Mouse (Mus musculus): ENCODE measurements at regions not wholly inside any gene's neighbourhood (a gene's known extent, or its start where the extent isn't known, plus 50 kb on each side); places are given as distances from the start of the nearest gene placed in this dataset.

DNA sequence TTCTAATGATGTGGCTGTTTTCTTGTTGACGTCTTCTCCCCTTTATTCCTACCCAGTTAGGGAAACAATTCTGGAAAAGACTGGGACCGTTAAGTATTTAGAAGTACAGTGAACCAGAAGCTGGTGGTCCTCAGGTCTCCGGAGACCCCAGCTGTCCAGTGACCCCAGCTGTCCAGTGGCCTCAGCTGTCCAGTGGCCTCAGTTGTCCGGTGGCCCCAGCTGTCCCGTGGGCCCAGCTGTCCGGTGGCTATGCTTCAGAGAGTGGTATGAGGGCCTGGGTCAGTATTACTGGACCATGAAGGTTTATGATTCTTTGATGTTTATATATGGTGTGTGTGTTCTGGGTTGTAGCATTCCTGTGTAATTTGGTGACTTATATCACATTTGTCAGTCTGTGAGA lies 186.6 kb downstream of the Zfp326 start:
- DNase-seq (ENCODE audit: low spot score in 2 of 2): no peak

DNA sequence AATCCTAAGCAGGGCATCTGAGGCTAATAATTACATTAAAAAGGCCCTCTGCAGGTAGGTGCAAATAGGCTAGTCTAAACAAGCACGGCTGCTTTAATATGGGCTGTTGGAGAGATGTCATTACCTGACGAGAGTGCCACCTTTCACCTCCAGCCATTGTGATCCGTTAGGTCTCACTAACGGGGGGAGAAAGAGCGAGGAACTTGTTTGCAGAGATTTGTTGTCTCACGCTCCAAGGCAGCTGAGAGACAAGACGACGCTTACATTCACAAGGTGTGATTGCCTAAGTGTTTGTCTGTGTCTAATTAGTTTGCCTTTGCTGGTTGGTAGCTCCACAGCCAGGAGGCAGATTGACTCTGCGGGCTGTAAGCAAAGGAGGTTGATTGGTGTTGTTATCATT lies 180.3 kb downstream of the Zfp326 start:
- DNase-seq (ENCODE audit: low spot score in 2 of 2): no peak

DNA sequence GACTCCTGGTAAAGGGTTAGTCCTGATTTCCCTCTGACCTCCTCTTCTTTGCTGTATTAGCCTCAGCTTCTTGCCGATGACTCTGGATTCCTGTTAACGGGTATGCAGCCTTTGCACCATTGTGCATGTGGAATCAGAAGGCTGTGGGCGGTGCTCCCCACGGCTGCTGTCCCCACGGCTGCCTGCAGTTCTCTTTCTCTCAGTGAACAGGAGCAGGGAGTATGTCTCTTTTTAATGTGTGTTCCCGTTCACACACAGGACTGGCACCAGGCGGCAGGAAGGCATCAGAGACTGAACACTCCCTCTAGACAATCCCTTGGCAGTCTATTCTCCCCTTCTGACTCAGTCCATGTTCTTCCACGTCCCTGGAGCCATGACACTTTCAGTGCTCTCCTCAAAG lies 178.9 kb downstream of the Zfp326 start:
- peak; percentile 11 to 54 for DNase-seq (ENCODE audit: low spot score in 2 of 2)

DNA sequence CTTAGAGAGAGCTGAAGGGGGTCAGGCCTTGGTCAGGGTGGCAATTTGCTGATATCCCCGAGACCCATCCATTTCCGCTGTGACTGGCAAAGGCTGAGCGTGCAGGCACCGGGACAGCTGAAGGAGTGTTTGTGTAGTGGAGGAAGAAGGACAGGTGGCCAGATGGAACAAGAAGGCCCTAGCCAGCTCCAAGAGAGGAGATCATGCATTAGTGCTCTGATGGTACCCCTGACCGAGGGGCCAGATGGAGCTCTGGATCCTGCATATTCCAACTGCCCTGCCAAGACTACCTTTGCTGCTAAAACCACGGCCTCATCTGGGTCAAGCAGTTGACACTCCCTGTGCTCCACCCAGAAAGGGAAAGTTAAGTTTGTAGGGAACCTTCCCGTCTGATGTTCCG lies 174.7 kb downstream of the Zfp326 start:
- no peak for DNase-seq (ENCODE audit: low spot score in 2 of 2)

DNA sequence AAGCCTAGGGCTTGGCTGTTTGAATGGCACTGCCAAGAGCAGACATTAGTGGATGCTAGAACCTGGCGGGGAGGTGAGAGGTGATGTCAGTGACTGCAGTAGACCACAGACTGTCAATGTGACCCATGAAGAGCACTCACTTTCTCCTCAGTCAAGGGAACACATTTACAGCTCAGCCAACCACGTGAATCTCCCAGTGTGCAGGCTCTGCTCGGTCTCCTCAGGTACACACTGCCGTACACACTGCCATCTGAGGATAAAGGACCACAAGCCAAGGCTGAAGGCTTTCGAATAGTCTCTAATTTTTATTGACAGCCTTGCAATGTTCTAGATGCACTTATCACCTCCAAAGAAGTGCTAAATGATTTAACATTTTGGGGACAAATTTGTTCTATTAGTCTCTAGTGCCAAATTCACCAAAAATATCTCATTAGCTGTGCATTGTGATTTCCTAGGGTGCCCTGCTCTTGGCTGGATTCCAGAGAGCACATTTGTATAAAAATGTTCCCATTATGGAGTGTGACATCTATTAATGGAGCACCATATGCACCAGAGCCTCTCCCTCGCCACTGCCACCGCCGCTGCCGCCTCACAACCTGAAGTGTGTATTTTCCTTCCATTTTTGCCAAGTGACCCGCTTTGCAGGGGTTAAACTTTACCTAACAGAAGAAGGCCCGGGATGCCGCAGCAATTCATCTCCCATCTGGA lies 168.7 kb downstream of the Zfp326 start:
- peak in 1 of 2 experiments; percentile 42 for DNase-seq (ENCODE audit: low spot score in 2 of 2)

DNA sequence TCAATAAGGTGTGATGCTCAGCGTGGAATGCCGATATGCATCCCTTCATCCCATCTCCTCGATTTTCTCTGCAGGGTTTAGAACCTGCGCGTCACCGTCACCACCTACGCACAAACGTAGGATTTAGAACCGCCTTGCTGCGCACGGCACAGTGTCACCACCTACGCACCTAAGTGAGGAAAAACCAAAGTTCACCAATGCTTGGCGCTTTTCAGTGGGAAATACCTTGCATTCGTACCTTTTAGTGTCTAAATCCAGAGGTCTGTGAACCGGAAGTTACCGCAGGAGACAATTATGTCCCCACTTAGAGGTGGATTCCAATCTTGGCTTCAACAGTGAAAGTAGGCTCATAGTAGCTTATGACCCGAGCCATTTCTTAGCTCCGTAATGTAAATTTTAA lies 162.0 kb downstream of the Zfp326 start:
- DNase-seq (ENCODE audit: low spot score in 2 of 2): no peak

DNA sequence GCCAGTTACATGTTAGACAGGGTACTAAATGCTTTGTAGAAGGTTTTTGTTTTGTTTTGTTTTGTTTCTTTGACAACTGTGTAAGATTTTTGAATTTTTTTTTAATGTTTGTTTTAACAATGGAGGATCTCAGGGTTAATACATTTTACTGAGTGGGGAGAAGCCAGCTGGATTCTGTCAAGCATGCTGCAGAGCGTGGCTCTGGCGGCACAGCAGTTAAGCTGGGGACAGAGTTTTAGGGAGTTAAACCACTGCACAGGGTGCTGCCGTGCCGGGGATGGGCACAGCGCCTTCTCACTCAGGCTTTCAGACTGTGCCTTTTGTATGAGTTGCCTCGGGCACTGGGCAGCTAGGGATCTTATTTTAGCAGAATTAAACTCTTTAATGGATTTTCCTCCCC lies 159.8 kb downstream of the Zfp326 start:
- no peak for DNase-seq (ENCODE audit: low spot score in 2 of 2)

DNA sequence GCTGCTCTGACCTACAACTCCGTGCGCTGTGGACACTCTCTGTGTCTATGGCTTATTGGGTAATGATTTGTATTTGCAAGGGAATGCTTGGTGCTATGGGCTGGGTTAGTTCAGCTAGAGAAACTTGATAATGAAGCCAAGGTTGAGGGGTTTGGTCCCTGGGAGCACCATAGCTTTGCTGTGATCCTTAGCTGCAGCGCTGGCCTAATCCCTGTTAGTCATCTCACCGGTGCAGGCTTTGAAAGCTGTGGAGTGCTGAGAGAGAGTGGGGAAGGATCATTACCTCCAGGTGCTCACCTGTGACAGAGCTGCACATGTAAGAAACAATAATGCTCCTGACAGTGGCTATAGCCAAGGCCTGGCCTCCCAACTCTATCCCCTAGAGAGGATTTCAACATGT lies 156.6 kb downstream of the Zfp326 start:
- no peak for DNase-seq (ENCODE audit: low spot score in 2 of 2)

DNA sequence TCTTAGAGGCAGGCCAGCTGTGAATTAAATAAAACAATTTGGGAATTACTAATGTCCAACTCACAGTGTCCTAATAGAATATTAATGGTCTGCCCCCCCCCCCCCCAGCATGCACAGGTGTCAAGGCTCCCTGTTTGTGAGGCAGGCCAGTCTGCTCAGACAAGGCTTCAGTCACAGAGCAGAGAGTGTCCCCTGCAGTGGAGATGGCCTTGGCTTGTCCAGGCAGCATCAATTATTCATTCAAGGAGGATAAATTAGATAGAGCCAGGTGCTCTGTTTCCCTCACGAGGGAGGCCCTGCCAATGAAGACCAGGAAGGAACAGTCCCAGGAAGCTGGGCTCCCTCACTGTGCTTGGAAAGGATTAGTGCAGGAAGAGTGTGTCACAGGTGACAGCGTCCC lies 150.5 kb downstream of the Zfp326 start:
- no peak for DNase-seq (ENCODE audit: low spot score in 2 of 2)

DNA sequence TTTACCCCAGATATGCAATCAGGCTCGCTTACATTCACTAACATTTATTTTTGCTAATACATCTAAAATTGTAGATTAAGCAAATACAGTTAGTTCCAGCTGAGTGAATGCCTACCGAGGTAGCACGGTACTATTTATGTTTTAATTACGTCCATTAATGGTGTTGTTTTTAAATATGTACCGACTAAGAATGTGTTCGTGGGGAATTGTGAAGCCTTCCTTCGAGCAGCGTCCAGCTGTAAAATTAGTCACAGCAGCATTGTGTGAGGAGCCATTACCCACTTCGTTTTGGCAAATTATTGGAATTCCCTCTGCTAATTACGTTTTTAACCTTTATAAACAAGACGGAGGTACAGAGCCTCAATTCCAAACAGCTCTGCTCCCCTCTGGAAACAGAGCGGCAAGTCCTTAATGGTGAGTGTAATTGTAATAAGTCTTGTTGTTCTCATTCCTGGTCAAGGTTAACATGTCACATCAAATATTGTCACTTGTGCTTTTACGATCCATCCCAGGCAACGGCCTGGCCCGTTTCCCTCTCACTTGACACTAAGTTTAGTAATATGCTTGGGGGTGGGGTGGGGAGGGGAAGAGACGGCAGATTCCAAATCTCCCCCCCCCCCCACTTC lies 128.0 kb downstream of the Zfp326 start:
- DNase-seq (ENCODE audit: low spot score in 2 of 2): no peak

DNA sequence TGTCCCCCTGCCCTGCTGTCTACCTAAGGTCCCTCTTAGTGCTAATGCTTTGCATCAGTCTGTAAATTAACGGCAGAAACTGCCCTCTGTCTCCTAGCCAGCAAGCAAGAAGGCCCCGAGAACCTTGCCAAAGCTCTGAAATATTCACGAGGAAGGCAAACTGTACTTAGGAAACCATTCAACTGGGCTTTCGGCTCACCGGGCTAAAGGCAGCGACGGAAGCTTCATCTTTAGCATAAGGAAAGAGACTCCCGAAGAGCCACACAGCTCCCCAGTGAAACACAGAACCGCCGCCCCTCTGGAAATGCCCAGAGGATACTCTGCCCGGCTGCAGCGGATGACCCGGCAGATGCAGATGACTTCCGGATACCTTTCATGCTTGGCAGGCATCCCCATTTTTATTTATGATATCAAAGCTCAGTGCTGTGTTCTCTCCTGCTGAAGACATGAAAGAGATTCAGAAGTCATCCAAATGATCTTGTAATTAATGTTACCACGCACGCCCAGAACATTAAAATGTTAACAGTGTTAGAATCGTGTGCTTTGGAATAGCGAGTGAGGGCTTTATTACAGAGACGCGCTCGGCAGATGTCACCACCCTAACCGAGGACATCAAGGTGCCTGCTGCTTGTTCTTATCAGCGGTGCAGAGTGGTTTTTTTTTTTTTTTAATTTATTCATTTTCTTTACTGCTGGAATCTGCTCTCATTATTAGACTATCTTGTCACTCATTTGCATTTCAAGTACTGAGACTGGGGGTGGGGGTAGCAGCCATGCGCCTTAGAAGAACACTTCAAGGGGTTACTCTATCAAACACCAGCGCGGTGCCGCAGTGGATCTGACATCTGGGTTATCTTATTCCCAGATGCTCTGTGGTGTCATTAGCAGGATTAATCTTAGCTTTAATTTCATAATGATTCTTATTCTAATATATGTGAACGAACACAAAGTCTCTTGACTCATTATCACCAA lies 127.2 kb downstream of the Zfp326 start:
- DNase-seq (ENCODE audit: low spot score in 2 of 2): no peak

DNA sequence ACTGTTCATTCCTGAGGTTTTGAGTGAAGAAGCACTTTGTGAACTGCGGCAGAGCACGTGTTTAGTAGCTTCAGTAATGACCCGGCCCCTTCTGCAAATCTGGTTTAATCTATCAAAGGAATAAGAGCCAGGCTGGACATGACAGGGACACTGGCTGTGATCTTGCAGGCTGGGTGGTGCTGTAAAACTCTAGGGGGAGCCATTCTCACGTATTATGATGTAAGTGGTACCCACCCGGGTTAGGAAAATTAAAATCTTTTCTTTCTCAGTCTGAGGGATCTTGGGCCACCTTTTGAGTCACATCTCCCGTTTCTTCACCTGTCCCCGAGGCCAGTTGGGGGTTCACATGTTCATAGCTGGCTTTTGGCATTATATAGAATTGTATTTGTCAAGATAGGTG lies 126.0 kb downstream of the Zfp326 start:
- DNase-seq (ENCODE audit: low spot score in 2 of 2): peak in 1 of 2 experiments; percentile 31

DNA sequence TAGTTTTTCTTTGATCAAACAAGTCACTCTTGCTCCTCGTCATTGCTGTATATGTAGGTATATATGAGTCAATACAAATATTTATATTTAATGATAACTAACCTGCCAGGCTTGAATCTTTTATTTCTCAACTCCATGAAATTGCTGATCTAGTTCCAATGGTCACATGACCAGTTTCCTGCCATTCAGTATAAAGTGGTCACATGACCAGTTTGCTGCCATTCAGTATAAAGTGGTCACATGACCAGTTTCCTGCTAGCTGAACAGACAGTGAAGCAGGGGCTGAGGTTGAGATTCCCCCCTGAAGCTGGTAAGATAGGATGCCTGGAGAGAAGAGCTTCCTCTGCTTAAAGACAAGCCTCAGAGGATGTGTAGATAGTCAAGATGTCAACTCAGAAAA lies 117.9 kb downstream of the Zfp326 start:
- DNase-seq (ENCODE audit: low spot score in 2 of 2): no peak

DNA sequence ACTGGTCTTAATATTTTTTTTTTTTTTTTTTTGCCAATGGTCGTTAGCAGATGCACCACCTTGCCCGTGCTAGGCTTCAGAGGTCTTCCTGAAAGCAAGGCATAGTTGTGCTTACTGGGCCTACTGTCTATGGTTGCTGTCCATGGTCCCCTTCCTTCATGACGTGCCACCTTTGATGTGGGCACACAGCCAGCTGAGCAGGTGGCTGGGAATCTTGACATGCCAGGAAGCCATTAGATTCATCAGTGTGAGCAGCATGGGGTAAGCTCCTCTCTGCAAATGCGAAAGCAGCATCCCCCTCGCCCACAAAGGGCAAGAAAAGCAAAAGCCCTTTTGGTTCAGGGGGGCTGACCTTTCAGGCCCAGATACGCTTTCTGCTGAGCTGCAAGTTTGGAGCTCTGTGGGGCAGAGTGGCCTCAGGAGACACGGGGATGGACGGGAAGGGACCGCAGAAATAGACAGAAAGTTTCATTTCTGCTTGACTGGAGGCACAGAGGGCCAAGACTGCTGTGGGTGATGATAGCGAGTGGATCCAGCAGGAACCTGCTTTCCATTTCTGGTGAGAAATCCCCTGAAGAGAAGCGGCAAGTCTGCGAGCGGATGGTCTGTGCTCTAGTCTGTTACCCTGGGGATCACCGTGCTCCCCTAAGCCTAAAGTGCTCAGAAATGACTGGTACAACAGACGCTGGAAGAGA lies 116.8 kb downstream of the Zfp326 start:
- no peak for DNase-seq (ENCODE audit: low spot score in 2 of 2)

DNA sequence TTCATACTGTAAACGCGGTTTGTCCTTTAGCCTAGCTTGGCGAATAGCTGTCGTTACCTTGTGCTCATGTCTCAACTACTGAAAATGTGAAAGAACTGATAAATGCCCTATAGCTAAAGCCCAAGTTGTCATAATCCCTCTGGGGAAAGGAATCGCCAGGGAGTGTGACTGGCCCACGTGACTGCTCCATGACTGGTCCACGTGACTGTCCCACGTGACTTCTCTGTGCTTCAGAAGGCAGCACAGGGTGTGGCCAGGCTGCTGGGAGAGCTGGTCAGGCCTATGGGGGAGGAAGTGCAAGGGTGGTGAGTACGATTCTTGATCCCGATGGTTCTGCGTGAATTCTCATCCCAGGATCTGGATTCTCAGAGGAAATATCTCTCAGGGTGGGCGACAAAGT lies 114.4 kb downstream of the Zfp326 start:
- no peak for DNase-seq (ENCODE audit: low spot score in 2 of 2)

DNA sequence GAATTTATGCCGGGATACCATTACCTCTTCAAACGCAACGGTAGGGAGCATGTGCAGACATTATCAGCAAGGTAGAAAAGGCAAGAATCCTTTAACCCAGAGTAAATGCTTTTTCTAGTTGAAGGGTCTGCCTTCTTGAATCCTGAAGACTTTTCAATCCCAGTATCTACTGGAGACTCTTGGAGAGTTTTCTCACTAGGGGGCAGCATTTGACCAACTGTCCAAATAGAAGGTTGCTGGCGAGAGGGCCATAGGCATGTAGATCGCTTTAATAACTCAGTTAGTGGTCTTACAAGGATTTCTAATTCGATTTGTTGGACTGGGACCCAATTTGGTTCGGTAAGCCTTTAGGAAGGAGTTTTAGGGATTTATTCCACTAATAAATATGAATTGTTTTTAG lies 110.0 kb downstream of the Zfp326 start:
- DNase-seq (ENCODE audit: low spot score in 2 of 2): peak in 1 of 2 experiments; percentile 67

DNA sequence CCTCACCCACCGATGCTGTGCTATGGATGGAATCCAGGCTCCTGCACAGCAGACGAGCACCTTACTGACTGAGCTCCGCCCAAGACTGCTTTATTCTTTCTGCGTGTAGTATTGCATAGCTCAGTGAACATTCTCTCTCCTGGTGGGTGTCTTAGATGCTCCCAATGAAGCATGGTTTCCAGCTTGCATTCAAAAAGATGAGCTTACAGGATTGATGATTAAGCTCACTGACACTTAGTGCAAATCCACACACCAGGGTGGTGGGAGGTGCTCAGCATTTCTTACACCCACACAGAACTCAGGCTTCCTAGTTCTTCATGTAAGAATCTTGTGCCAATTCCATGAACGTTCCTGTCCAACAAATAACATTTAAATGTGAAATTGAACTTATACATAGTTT lies 106.8 kb downstream of the Zfp326 start:
- DNase-seq (ENCODE audit: low spot score in 2 of 2): peak in 1 of 2 experiments; percentile 38

DNA sequence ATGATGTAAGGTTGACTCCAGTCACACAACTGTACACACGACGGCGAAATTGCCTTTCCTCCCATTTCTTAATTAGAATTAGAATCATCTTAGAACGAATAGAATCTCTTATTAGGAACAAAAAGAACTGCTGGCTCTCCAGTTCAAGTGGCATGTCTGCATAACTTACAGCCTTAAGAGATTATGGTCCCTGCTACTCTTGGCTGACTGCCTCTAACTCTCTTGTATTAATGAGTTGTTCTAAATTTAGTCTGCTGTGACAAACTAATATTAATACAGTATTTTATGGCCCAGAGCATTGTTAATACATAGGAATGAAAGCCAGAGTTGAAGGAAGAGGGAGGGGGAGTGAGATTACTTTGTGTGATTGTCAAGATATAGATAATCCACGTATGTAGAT lies 100.4 kb downstream of the Zfp326 start:
- no peak for DNase-seq (ENCODE audit: low spot score in 2 of 2)

DNA sequence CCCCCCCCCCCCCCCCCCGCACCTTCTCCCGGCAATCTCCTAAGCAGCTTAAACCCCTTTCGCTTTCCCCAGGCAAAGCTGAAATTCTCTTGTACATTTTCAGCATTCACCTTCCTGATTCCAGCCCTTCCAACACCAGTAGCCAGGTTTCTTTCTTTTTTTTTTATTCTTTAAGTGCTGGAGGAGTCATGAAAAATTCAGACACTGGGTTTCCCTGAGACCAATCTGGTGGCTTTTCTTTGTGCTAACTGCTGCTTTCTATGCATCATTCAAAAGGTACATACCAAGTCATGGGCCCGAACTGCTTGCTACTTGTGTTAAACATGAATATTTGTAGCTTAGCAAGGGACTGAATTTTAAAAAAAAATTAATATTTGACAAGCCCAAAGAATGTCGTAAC lies 99.7 kb downstream of the Zfp326 start:
- DNase-seq (ENCODE audit: low spot score in 2 of 2): no peak

DNA sequence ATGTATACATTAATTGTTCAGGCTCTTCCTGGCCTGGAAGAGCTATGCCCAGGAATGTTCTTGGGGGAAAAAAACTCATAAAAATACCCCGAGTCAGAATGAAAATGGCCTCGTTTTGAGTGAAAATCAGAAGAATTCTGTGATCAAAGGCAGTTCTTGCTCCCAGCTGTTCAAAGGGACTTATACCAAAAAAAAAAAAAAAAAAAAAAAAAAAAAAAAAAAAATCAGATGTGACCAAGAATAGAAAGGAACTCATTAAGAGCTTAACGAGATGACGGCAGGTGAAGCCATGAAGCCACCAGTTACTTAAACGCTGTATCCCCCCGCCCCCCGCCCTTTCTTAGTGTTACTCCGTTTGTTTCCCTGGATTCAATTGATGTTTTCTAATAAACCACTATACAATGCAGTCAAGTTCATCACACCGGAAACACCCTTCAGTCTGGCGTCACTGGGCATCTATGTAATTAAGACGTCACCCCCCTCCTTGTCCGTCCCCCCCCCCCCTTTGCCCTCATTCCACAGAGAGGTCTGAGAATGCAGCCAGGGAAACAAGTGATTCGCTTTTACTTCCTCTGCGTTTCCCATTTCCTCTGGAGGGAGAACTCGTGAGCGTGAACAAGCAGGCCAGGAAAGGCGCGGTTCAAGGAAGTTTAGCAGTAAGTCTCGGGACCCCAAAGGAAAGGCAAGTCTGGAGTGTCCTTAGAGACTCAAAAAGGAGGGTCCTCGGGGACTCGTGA lies 99.1 kb downstream of the Zfp326 start:
- no peak for DNase-seq (ENCODE audit: low spot score in 2 of 2)

Data from layer of hippocampus, adult 18-20 months (tissue).